Mouse (Mus musculus): ENCODE measurements at regions not wholly inside any gene's neighbourhood (a gene's known extent, or its start where the extent isn't known, plus 50 kb on each side); places are given as distances from the start of the nearest gene placed in this dataset.

GRCm38 (mm10) chr3:140645785-140646388, 566.3 kb downstream of the Pdha2 start:
- no peak for DNase-seq (ENCODE audit: low read depth)

GRCm38 (mm10) chr3:140619885-140620284, 592.3 kb downstream of the Pdha2 start:
- no peak for DNase-seq (ENCODE audit: low read depth)
